Mouse (Mus musculus): ENCODE measurements at regions not wholly inside any gene's neighbourhood (a gene's known extent, or its start where the extent isn't known, plus 50 kb on each side); places are given as distances from the start of the nearest gene placed in this dataset.

GRCm38 (mm10) chr12:95420861-95421260 is 271.2 kb upstream of the Flrt2 start:
- DNase-seq (ENCODE audit: low spot score) = no peak
- 81% methylated on average over 3 of the region's 3 CpGs for WGBS
- Histone ChIP-seq H3K9ac (ENCODE audit: low read depth, low read length) (no peak overlapping the region), H3K27ac (no peak overlapping the region), H3K27me3 (ENCODE audit: insufficient read depth, low read length) (no peaks in the 10 kb centered on the region), H3K4me1 (replicated peaks; ENCODE audit: insufficient read depth, low read length) (no peaks in the 10 kb centered on the region), H3K4me3 (replicated peaks; ENCODE audit: low read depth, low read length) (no peak overlapping the region), H3K36me3 (ENCODE audit: insufficient read depth, low read length) (no peaks in the 10 kb centered on the region), H3K9me3 (replicated peaks; ENCODE audit: low read length) (no peaks in the 10 kb centered on the region), H3K4me2 (ENCODE audit: low read length) (no peak overlapping the region)
- no peak for ATAC-seq (replicated peaks; ENCODE audit: low FRiP score, low read depth)
- TF ChIP-seq CTCF (IDR thresholded peaks at IDR 0.05; ENCODE audit: low read depth) = no peak

- Histone ChIP-seq H3K9ac (ENCODE audit: low read depth, low read length) (no peak overlapping the region), H3K27me3 (ENCODE audit: insufficient read depth, low read length) (no peaks in the 10 kb centered on the region), H3K4me2 (ENCODE audit: low read length) (no peak overlapping the region), H3K4me3 (replicated peaks; ENCODE audit: low read depth, low read length) (no peak overlapping the region), H3K4me1 (replicated peaks; ENCODE audit: insufficient read depth, low read length) (no peaks in the 10 kb centered on the region), H3K36me3 (ENCODE audit: insufficient read depth, low read length) (no peaks in the 10 kb centered on the region), H3K9me3 (replicated peaks; ENCODE audit: low read length) (no peaks in the 10 kb centered on the region), H3K27ac (no peak overlapping the region)
- 78% methylated on average over 2 of the region's 2 CpGs for WGBS
- TF ChIP-seq CTCF (IDR thresholded peaks at IDR 0.05; ENCODE audit: low read depth) = no peak
- ATAC-seq (replicated peaks; ENCODE audit: low FRiP score, low read depth) = no peak
- DNase-seq (ENCODE audit: low spot score) = no peak
Measured at GRCm38 (mm10) chr12:95424739-95425138, 267.3 kb upstream of the Flrt2 start.

- DNase-seq (ENCODE audit: low spot score) (no peak), ATAC-seq (replicated peaks; ENCODE audit: low FRiP score, low read depth) (no peak)
- H3K27me3 ChIP-seq (ENCODE audit: insufficient read depth, low read length) = no peaks in the 10 kb centered on the region
- no peaks in the 10 kb centered on the region for H3K36me3 ChIP-seq (ENCODE audit: insufficient read depth, low read length)
- no peak overlapping the region for H3K9ac ChIP-seq (ENCODE audit: low read depth, low read length)
- no peak for TF ChIP-seq CTCF (IDR thresholded peaks at IDR 0.05; ENCODE audit: low read depth)
- no peaks in the 10 kb centered on the region for H3K9me3 ChIP-seq (replicated peaks; ENCODE audit: low read length)
- H3K4me2 ChIP-seq (ENCODE audit: low read length) = no peak overlapping the region
- no peak overlapping the region for H3K27ac ChIP-seq
- 55% methylated on average over 2 of the region's 2 CpGs for WGBS
- H3K4me1 ChIP-seq (replicated peaks; ENCODE audit: insufficient read depth, low read length) = no peaks in the 10 kb centered on the region
- H3K4me3 ChIP-seq (replicated peaks; ENCODE audit: low read depth, low read length) = no peak overlapping the region
Measured at GRCm38 (mm10) chr12:95437226-95437625, 254.8 kb upstream of the Flrt2 start.

- WGBS = over 99% methylated on average over 4 of the region's 4 CpGs
- no peak for ATAC-seq (replicated peaks; ENCODE audit: low FRiP score, low read depth)
- Histone ChIP-seq H3K27ac (no peak overlapping the region), H3K9ac (ENCODE audit: low read depth, low read length) (no peak overlapping the region), H3K4me3 (replicated peaks; ENCODE audit: low read depth, low read length) (no peak overlapping the region), H3K4me1 (replicated peaks; ENCODE audit: insufficient read depth, low read length) (no peaks in the 10 kb centered on the region), H3K4me2 (ENCODE audit: low read length) (no peak overlapping the region), H3K9me3 (replicated peaks; ENCODE audit: low read length) (no peaks in the 10 kb centered on the region), H3K27me3 (ENCODE audit: insufficient read depth, low read length) (no peaks in the 10 kb centered on the region), H3K36me3 (ENCODE audit: insufficient read depth, low read length) (no peaks in the 10 kb centered on the region)
- TF ChIP-seq CTCF (IDR thresholded peaks at IDR 0.05; ENCODE audit: low read depth) = no peak
- DNase-seq (ENCODE audit: low spot score) = no peak
Measured at GRCm38 (mm10) chr12:95457480-95457879, 234.5 kb upstream of the Flrt2 start.

- Histone ChIP-seq H3K4me2 (ENCODE audit: low read length) (no peak overlapping the region), H3K4me3 (replicated peaks; ENCODE audit: low read depth, low read length) (no peak overlapping the region), H3K9ac (ENCODE audit: low read depth, low read length) (no peak overlapping the region), H3K27ac (no peak overlapping the region), H3K4me1 (replicated peaks; ENCODE audit: insufficient read depth, low read length) (no peaks in the 10 kb centered on the region), H3K27me3 (ENCODE audit: insufficient read depth, low read length) (no peaks in the 10 kb centered on the region), H3K9me3 (replicated peaks; ENCODE audit: low read length) (no peaks in the 10 kb centered on the region), H3K36me3 (ENCODE audit: insufficient read depth, low read length) (no peaks in the 10 kb centered on the region)
- 49% methylated on average over 12 of the region's 12 CpGs for WGBS
- TF ChIP-seq CTCF (IDR thresholded peaks at IDR 0.05; ENCODE audit: low read depth) = no peak
- no peak for ATAC-seq (replicated peaks; ENCODE audit: low FRiP score, low read depth)
- DNase-seq (ENCODE audit: low spot score) = no peak
Measured at GRCm38 (mm10) chr12:95466502-95467490, 225.2 kb upstream of the Flrt2 start.

GRCm38 (mm10) chr12:95469897-95470296 is 222.1 kb upstream of the Flrt2 start:
- no peak for DNase-seq (ENCODE audit: low spot score)
- H3K36me3 ChIP-seq (ENCODE audit: insufficient read depth, low read length) = no peaks in the 10 kb centered on the region
- no peaks in the 10 kb centered on the region for H3K4me1 ChIP-seq (replicated peaks; ENCODE audit: insufficient read depth, low read length)
- no peaks in the 10 kb centered on the region for H3K27me3 ChIP-seq (ENCODE audit: insufficient read depth, low read length)
- H3K4me3 ChIP-seq (replicated peaks; ENCODE audit: low read depth, low read length) = no peak overlapping the region
- no peak overlapping the region for H3K4me2 ChIP-seq (ENCODE audit: low read length)
- no peak overlapping the region for H3K9ac ChIP-seq (ENCODE audit: low read depth, low read length)
- H3K9me3 ChIP-seq (replicated peaks; ENCODE audit: low read length) = no peaks in the 10 kb centered on the region
- 65% methylated on average over 6 of the region's 6 CpGs for WGBS
- TF ChIP-seq CTCF (IDR thresholded peaks at IDR 0.05; ENCODE audit: low read depth) = no peak
- no peak for ATAC-seq (replicated peaks; ENCODE audit: low FRiP score, low read depth)
- no peak overlapping the region for H3K27ac ChIP-seq
